Mouse (Mus musculus) small intestine, adult 2 months (tissue): ENCODE measurements around the gene Kctd15.

Source experiments
- CTCF ChIP-seq: fragments of 200-500 bp; IDR thresholded peaks from 2 replicates; pipeline ENCODE4 v1.5.1; 2012; ENCODE audit warnings: low read depth, mild to moderate bottlenecking, control low read depth, inconsistent platforms, low read length, moderate library complexity, mixed read lengths; ENCODE audit not compliant: insufficient replicate concordance, insufficient read length; ENCODE audit errors: extremely low read depth
- POLR2A ChIP-seq: fragments of 200-500 bp; IDR thresholded peaks from 2 replicates; pipeline ENCODE4 v1.6.1; 2012; ENCODE audit warnings: low read depth, mild to moderate bottlenecking, control low read depth, inconsistent platforms, low read length, moderate library complexity

DNA sequence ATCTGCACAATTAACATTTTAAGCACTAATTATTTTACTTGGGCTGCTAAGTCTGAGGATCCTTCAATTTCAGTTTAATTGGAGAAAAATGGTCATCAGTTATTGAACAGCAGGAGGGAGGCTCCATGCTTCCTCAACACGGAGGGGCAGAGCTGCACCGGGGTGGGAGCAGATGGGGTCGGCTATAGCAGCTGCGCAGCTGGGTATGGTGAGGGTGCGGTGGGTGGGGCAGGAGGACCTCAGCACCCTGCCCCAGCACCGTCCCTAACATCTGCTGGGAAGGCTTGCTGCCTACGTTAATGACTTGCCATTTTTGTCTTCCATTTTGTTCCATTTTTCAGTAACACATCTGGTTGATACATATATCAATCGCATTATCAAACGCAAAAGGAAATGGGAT is 39.6 kb upstream of the Kctd15 start:
- TF ChIP-seq CTCF: no peak
- TF ChIP-seq POLR2A: no peak
